ENCODE assay signal across 22 mouse cellular contexts in genomic region chr8:89516602-89517001, GRCm38 (mm10).
DNase-seq lines count a peak whose midpoint lies in the region; ATAC-seq and TF ChIP-seq lines count a peak whose summit lies in the region.
"Had no signal": no experiment of that assay in that cellular context is flagged by ENCODE, and none has a peak within 500 bp of the region (broad histone marks: within the 10 kb centered on the region; RNA-seq: fewer than 3 reads in every experiment).

No protein-coding gene starts in this region.

- 15% methylated on average over 2 of the region's 2 CpGs for WGBS in midbrain, embryonic 11.5 days
- WGBS in midbrain, embryonic 16.5 days: 20% methylated on average over 2 of the region's 2 CpGs
- 25% methylated on average over 2 of the region's 2 CpGs for WGBS in embryonic facial prominence, embryonic 11.5 days

- no peaks in the 10 kb centered on the region for H3K9me3 ChIP-seq in midbrain, embryonic 11.5 days (ENCODE audit: control insufficient read depth, low read length)
- no peaks in the 10 kb centered on the region for H3K9me3 ChIP-seq in midbrain, embryonic 16.5 days (replicated peaks; ENCODE audit: control insufficient read depth, low read length, poor library complexity, severe bottlenecking)
- H3K9me3 ChIP-seq in embryonic facial prominence, embryonic 11.5 days (replicated peaks; ENCODE audit: control insufficient read depth, low read length): no peaks in the 10 kb centered on the region
- H3K9me3 ChIP-seq: embryonic facial prominence, embryonic 15.5 days had no signal

- intact Hi-C loops in heart, postnatal 14 days (cut with DNase I): no loop called here
- intact Hi-C loops in gastrocnemius, adult 2 months (cut with DNase I): no loop called here

- no peak overlapping the region for H3K4me3 ChIP-seq in midbrain, embryonic 11.5 days (ENCODE audit: low read depth, low read length)
- no peak overlapping the region for H3K4me3 ChIP-seq in midbrain, embryonic 16.5 days (ENCODE audit: low read depth, low read length)
- H3K4me3 ChIP-seq in embryonic facial prominence, embryonic 11.5 days (ENCODE audit: low read depth, low read length): no peak overlapping the region
- H3K4me3 ChIP-seq in layer of hippocampus, adult 2 months: no peak overlapping the region
- H3K4me3 ChIP-seq in gastrocnemius, adult 2 months: no peak overlapping the region
- H3K4me3 ChIP-seq: embryonic facial prominence, embryonic 15.5 days had no signal

- no peak for TF ChIP-seq CTCF in layer of hippocampus, adult 2 months (conservative IDR thresholded peaks at IDR 0.05)
- TF ChIP-seq CTCF in gastrocnemius, adult 2 months (IDR thresholded peaks at IDR 0.05): no peak

- H3K27me3 ChIP-seq in midbrain, embryonic 11.5 days (ENCODE audit: control insufficient read depth, insufficient read depth, low read length): no peaks in the 10 kb centered on the region
- H3K27me3 ChIP-seq in midbrain, embryonic 16.5 days (ENCODE audit: control insufficient read depth, insufficient read depth, low read depth, low read length): no peaks in the 10 kb centered on the region
- H3K27me3 ChIP-seq in embryonic facial prominence, embryonic 11.5 days (ENCODE audit: control insufficient read depth, insufficient read depth, low read length): no peaks in the 10 kb centered on the region
- H3K27me3 ChIP-seq: embryonic facial prominence, embryonic 15.5 days had no signal

- no peak overlapping the region for H3K27ac ChIP-seq in midbrain, embryonic 11.5 days (ENCODE audit: low read depth, low read length)
- no peak overlapping the region for H3K27ac ChIP-seq in midbrain, embryonic 16.5 days (ENCODE audit: low read length)
- H3K27ac ChIP-seq in embryonic facial prominence, embryonic 11.5 days (replicated peaks; ENCODE audit: low read depth, low read length): no peak overlapping the region
- H3K27ac ChIP-seq in layer of hippocampus, adult 2 months: no peak overlapping the region
- no peak overlapping the region for H3K27ac ChIP-seq in gastrocnemius, adult 2 months
- H3K27ac ChIP-seq: embryonic facial prominence, embryonic 15.5 days had no signal

- H3K4me2 ChIP-seq in midbrain, embryonic 11.5 days: no peak overlapping the region
- no peak overlapping the region for H3K4me2 ChIP-seq in midbrain, embryonic 16.5 days (ENCODE audit: low read length)
- no peak overlapping the region for H3K4me2 ChIP-seq in embryonic facial prominence, embryonic 11.5 days (ENCODE audit: low read depth, low read length)
- H3K4me2 ChIP-seq: embryonic facial prominence, embryonic 15.5 days; liver, embryonic 11.5 days; lung, embryonic 14.5 days had no signal

- no peak for ATAC-seq in midbrain, embryonic 11.5 days (ENCODE audit: low FRiP score)
- no peak for ATAC-seq in midbrain, embryonic 16.5 days
- no peak for ATAC-seq in embryonic facial prominence, embryonic 11.5 days (replicated peaks; ENCODE audit: insufficient number of reproducible peaks, low FRiP score, low TSS enrichment, low read depth)
- ATAC-seq: forebrain, embryonic 16.5 days; hindbrain, embryonic 16.5 days had no signal

- no peak overlapping the region for H3K9ac ChIP-seq in midbrain, embryonic 11.5 days (ENCODE audit: low read length)
- H3K9ac ChIP-seq in midbrain, embryonic 16.5 days (ENCODE audit: low read depth, low read length): no peak overlapping the region
- H3K9ac ChIP-seq in embryonic facial prominence, embryonic 11.5 days (replicated peaks; ENCODE audit: low read length): no peak overlapping the region
- H3K9ac ChIP-seq: embryonic facial prominence, embryonic 15.5 days; lung, embryonic 14.5 days had no signal

- H3K4me1 ChIP-seq in midbrain, embryonic 11.5 days (ENCODE audit: control insufficient read depth, insufficient read depth, low read length): no peaks in the 10 kb centered on the region
- H3K4me1 ChIP-seq in midbrain, embryonic 16.5 days (ENCODE audit: control insufficient read depth, insufficient read depth, low read length): no peaks in the 10 kb centered on the region; the same call in 1 of the 2 replicates
- H3K4me1 ChIP-seq in embryonic facial prominence, embryonic 11.5 days (ENCODE audit: control insufficient read depth, insufficient read depth, low read length): no peaks in the 10 kb centered on the region
- H3K4me1 ChIP-seq: embryonic facial prominence, embryonic 15.5 days had no signal

- no peaks in the 10 kb centered on the region for H3K36me3 ChIP-seq in midbrain, embryonic 11.5 days (ENCODE audit: control insufficient read depth, insufficient read depth, low read length)
- H3K36me3 ChIP-seq in midbrain, embryonic 16.5 days (ENCODE audit: control insufficient read depth, insufficient read depth, low read length): no peaks in the 10 kb centered on the region
- H3K36me3 ChIP-seq in embryonic facial prominence, embryonic 11.5 days (replicated peaks; ENCODE audit: control insufficient read depth, insufficient read depth, low read depth, low read length): no peaks in the 10 kb centered on the region
- H3K36me3 ChIP-seq: embryonic facial prominence, embryonic 15.5 days had no signal

- DNase-seq in heart, adult 11 months: peak; percentile 4
- no peak for DNase-seq in heart, postnatal 14 days
- DNase-seq in midbrain, embryonic 11.5 days (ENCODE audit: low spot score, missing footprints): peak; percentile 86
- peak; percentile 32 for DNase-seq in embryonic facial prominence, embryonic 11.5 days (ENCODE audit: low spot score)
- DNase-seq in yolk sac, embryonic 10.5 days (ENCODE audit: low spot score): peak; percentile 25
- DNase-seq in layer of hippocampus, adult 2 months (ENCODE audit: low spot score in 2 of 2): no peak
- no peak for DNase-seq in gastrocnemius, adult 2 months
- DNase-seq: adrenal gland, postnatal 25 days; cerebellum, adult 9-10 months; gastrocnemius, postnatal 36 days; heart, postnatal 36 days; kidney, adult 11 months; kidney, postnatal 4 days; layer of hippocampus, adult 9-11 months; right cerebral cortex, postnatal 14 days; spleen, adult 18-20 months had no signal

Comparison
In these comparisons a context has a peak if more than half of its experiments do, and no peak if none do; other contexts are left out.
1. DNase-seq: peak in heart, adult 11 months (single experiment), midbrain, embryonic 11.5 days (single experiment), embryonic facial prominence, embryonic 11.5 days (single experiment) and yolk sac, embryonic 10.5 days (single experiment); none in heart, postnatal 14 days (0 of 2), layer of hippocampus, adult 2 months (0 of 2) and gastrocnemius, adult 2 months (single experiment).